Mouse (Mus musculus): ENCODE results near the gene Methig1.
"Not testable (repeated sequence)": the region's sequence is repeated elsewhere in the genome, so short reads cannot be mapped to it uniquely, and the experiment has no call there.

The Methig1 gene

GRCm38 (mm10) chr15:100337847-100338246 is 15.1 kb upstream of the Methig1 start:
- DNase-seq (ENCODE audit: extremely low spot score): not testable (repeated sequence)

- not testable (repeated sequence) for DNase-seq (ENCODE audit: extremely low spot score)
These were observed 11.5 kb upstream of the Methig1 start for GRCm38 (mm10) chr15:100341314-100341980.

GRCm38 (mm10) chr15:100345484-100345883 is 7.5 kb upstream of the Methig1 start:
- no peak for DNase-seq (ENCODE audit: extremely low spot score)

GRCm38 (mm10) chr15:100346761-100347160 is 6.2 kb upstream of the Methig1 start:
- no peak for DNase-seq (ENCODE audit: extremely low spot score)

GRCm38 (mm10) chr15:100349496-100349895 is 3.5 kb upstream of the Methig1 start:
- DNase-seq (ENCODE audit: extremely low spot score): no peak

GRCm38 (mm10) chr15:100351501-100352060 is 1.4 kb upstream of the Methig1 start:
- no peak for DNase-seq (ENCODE audit: extremely low spot score)

GRCm38 (mm10) chr15:100353399-100353798 is 450 bp downstream of the Methig1 start:
- DNase-seq (ENCODE audit: extremely low spot score): not testable (repeated sequence)

- DNase-seq (ENCODE audit: extremely low spot score): no peak
These were observed 2.9 kb downstream of the Methig1 start for GRCm38 (mm10) chr15:100355876-100356275.

- no peak for DNase-seq (ENCODE audit: extremely low spot score)
These were observed 11.3 kb downstream of the Methig1 start, which contains the start of gene Higd1c for GRCm38 (mm10) chr15:100364242-100364641. Gene Higd1c (plus strand): TSS chr15:100364542.

- DNase-seq (ENCODE audit: extremely low spot score): not testable (repeated sequence)
These were observed 13.0 kb downstream of the Methig1 start for GRCm38 (mm10) chr15:100365967-100366366.

- no peak for DNase-seq (ENCODE audit: extremely low spot score)
These were observed 14.2 kb downstream of the Methig1 start for GRCm38 (mm10) chr15:100367119-100367518.

GRCm38 (mm10) chr15:100375066-100375465 is 22.1 kb downstream of the Methig1 start:
- peak; percentile 63 for DNase-seq (ENCODE audit: extremely low spot score)

GRCm38 (mm10) chr15:100377847-100378505 is 25.0 kb downstream of the Methig1 start:
- DNase-seq (ENCODE audit: extremely low spot score): not testable (repeated sequence)

- DNase-seq (ENCODE audit: extremely low spot score): no peak
These were observed 26.7 kb downstream of the Methig1 start for GRCm38 (mm10) chr15:100379658-100380057.

GRCm38 (mm10) chr15:100380104-100380503 is 27.2 kb downstream of the Methig1 start:
- no peak for DNase-seq (ENCODE audit: extremely low spot score)

- no peak for DNase-seq (ENCODE audit: extremely low spot score)
These were observed 32.8 kb downstream of the Methig1 start for GRCm38 (mm10) chr15:100385705-100386104.

GRCm38 (mm10) chr15:100387544-100388223 is 34.7 kb downstream of the Methig1 start:
- no peak for DNase-seq (ENCODE audit: extremely low spot score)

GRCm38 (mm10) chr15:100388224-100388835 is 35.4 kb downstream of the Methig1 start:
- no peak for DNase-seq (ENCODE audit: extremely low spot score)

- no peak for DNase-seq (ENCODE audit: extremely low spot score)
These were observed 35.9 kb downstream of the Methig1 start for GRCm38 (mm10) chr15:100388886-100389285.

- no peak for DNase-seq (ENCODE audit: extremely low spot score)
These were observed 38.1 kb downstream of the Methig1 start for GRCm38 (mm10) chr15:100391066-100391465.

GRCm38 (mm10) chr15:100391599-100391998 is 38.6 kb downstream of the Methig1 start:
- DNase-seq (ENCODE audit: extremely low spot score): no peak

GRCm38 (mm10) chr15:100393016-100393415 is 40.1 kb downstream of the Methig1 start:
- no peak for DNase-seq (ENCODE audit: extremely low spot score)

All from embryo, embryonic 9.5 days (tissue).